Mouse (Mus musculus): ENCODE measurements at regions not wholly inside any gene's neighbourhood (a gene's known extent, or its start where the extent isn't known, plus 50 kb on each side); places are given as distances from the start of the nearest gene placed in this dataset.

GRCm38 (mm10) chr13:119079243-119079642, 349.2 kb upstream of the Paip1 start:
- no peak overlapping the region for H3K27ac ChIP-seq (ENCODE audit: low read length)
- H3K4me3 ChIP-seq (replicated peaks; ENCODE audit: low read length) = no peak overlapping the region
- ATAC-seq = no peak
- no peaks in the 10 kb centered on the region for H3K9me3 ChIP-seq (ENCODE audit: control insufficient read depth, low read length)
- no peaks in the 10 kb centered on the region for H3K27me3 ChIP-seq (replicated peaks; ENCODE audit: control insufficient read depth, insufficient read depth, low read length)
- H3K4me1 ChIP-seq (replicated peaks; ENCODE audit: control insufficient read depth, insufficient read depth, low read length) = no peaks in the 10 kb centered on the region
- no peak overlapping the region for H3K9ac ChIP-seq (replicated peaks; ENCODE audit: low read depth, low read length)
- WGBS = 91% methylated on average over 4 of the region's 4 CpGs
- H3K4me2 ChIP-seq (ENCODE audit: low read length) = no peak overlapping the region
- H3K36me3 ChIP-seq (ENCODE audit: control insufficient read depth, insufficient read depth) = no peaks in the 10 kb centered on the region

- Histone ChIP-seq H3K27ac (ENCODE audit: low read length) (no peak overlapping the region), H3K4me3 (replicated peaks; ENCODE audit: low read length) (no peak overlapping the region), H3K9me3 (ENCODE audit: control insufficient read depth, low read length) (no peaks in the 10 kb centered on the region), H3K4me2 (ENCODE audit: low read length) (no peak overlapping the region), H3K9ac (replicated peaks; ENCODE audit: low read depth, low read length) (no peak overlapping the region), H3K4me1 (replicated peaks; ENCODE audit: control insufficient read depth, insufficient read depth, low read length) (no peaks in the 10 kb centered on the region), H3K36me3 (ENCODE audit: control insufficient read depth, insufficient read depth) (no peaks in the 10 kb centered on the region), H3K27me3 (replicated peaks; ENCODE audit: control insufficient read depth, insufficient read depth, low read length) (no peaks in the 10 kb centered on the region)
- 68% methylated on average over 1 of the region's 1 CpGs for WGBS
- ATAC-seq = no peak
Measured at GRCm38 (mm10) chr13:119081691-119082090, 346.7 kb upstream of the Paip1 start.

- Histone ChIP-seq H3K27ac (ENCODE audit: low read length) (no peak overlapping the region), H3K9me3 (ENCODE audit: control insufficient read depth, low read length) (no peaks in the 10 kb centered on the region), H3K4me2 (ENCODE audit: low read length) (no peak overlapping the region), H3K27me3 (replicated peaks; ENCODE audit: control insufficient read depth, insufficient read depth, low read length) (no peaks in the 10 kb centered on the region), H3K4me1 (replicated peaks; ENCODE audit: control insufficient read depth, insufficient read depth, low read length) (no peaks in the 10 kb centered on the region), H3K36me3 (ENCODE audit: control insufficient read depth, insufficient read depth) (no peaks in the 10 kb centered on the region), H3K4me3 (replicated peaks; ENCODE audit: low read length) (no peak overlapping the region), H3K9ac (replicated peaks; ENCODE audit: low read depth, low read length) (no peak overlapping the region)
- ATAC-seq = no peak
- 91% methylated on average over 3 of the region's 3 CpGs for WGBS
Measured at GRCm38 (mm10) chr13:119117906-119118305, 310.5 kb upstream of the Paip1 start.

GRCm38 (mm10) chr13:119118382-119118781, 310.0 kb upstream of the Paip1 start:
- no peak overlapping the region for H3K9ac ChIP-seq (replicated peaks; ENCODE audit: low read depth, low read length)
- H3K4me1 ChIP-seq (replicated peaks; ENCODE audit: control insufficient read depth, insufficient read depth, low read length) = no peaks in the 10 kb centered on the region
- H3K27me3 ChIP-seq (replicated peaks; ENCODE audit: control insufficient read depth, insufficient read depth, low read length) = no peaks in the 10 kb centered on the region
- no peak for ATAC-seq
- no peaks in the 10 kb centered on the region for H3K9me3 ChIP-seq (ENCODE audit: control insufficient read depth, low read length)
- H3K36me3 ChIP-seq (ENCODE audit: control insufficient read depth, insufficient read depth) = no peaks in the 10 kb centered on the region
- H3K27ac ChIP-seq (ENCODE audit: low read length) = no peak overlapping the region
- WGBS = 73% methylated on average over 1 of the region's 1 CpGs
- no peak overlapping the region for H3K4me3 ChIP-seq (replicated peaks; ENCODE audit: low read length)
- H3K4me2 ChIP-seq (ENCODE audit: low read length) = no peak overlapping the region

- no peak overlapping the region for H3K9ac ChIP-seq (replicated peaks; ENCODE audit: low read depth, low read length)
- no peaks in the 10 kb centered on the region for H3K9me3 ChIP-seq (ENCODE audit: control insufficient read depth, low read length)
- ATAC-seq = no peak
- no peaks in the 10 kb centered on the region for H3K4me1 ChIP-seq (replicated peaks; ENCODE audit: control insufficient read depth, insufficient read depth, low read length)
- no peak overlapping the region for H3K27ac ChIP-seq (ENCODE audit: low read length)
- H3K36me3 ChIP-seq (ENCODE audit: control insufficient read depth, insufficient read depth) = no peaks in the 10 kb centered on the region
- H3K4me2 ChIP-seq (ENCODE audit: low read length) = no peak overlapping the region
- 90% methylated on average over 2 of the region's 2 CpGs for WGBS
- no peak overlapping the region for H3K4me3 ChIP-seq (replicated peaks; ENCODE audit: low read length)
- no peaks in the 10 kb centered on the region for H3K27me3 ChIP-seq (replicated peaks; ENCODE audit: control insufficient read depth, insufficient read depth, low read length)
Measured at GRCm38 (mm10) chr13:119140436-119140835, 288.0 kb upstream of the Paip1 start.

GRCm38 (mm10) chr13:119143351-119143750, 285.1 kb upstream of the Paip1 start:
- ATAC-seq = no peak
- Histone ChIP-seq H3K27me3 (replicated peaks; ENCODE audit: control insufficient read depth, insufficient read depth, low read length) (no peaks in the 10 kb centered on the region), H3K9ac (replicated peaks; ENCODE audit: low read depth, low read length) (no peak overlapping the region), H3K27ac (ENCODE audit: low read length) (no peak overlapping the region), H3K4me1 (replicated peaks; ENCODE audit: control insufficient read depth, insufficient read depth, low read length) (no peaks in the 10 kb centered on the region), H3K36me3 (ENCODE audit: control insufficient read depth, insufficient read depth) (no peaks in the 10 kb centered on the region), H3K9me3 (ENCODE audit: control insufficient read depth, low read length) (no peaks in the 10 kb centered on the region), H3K4me3 (replicated peaks; ENCODE audit: low read length) (no peak overlapping the region), H3K4me2 (ENCODE audit: low read length) (no peak overlapping the region)
- 0% methylated on average over 1 of the region's 1 CpGs for WGBS

GRCm38 (mm10) chr13:119145713-119146112, 282.7 kb upstream of the Paip1 start:
- WGBS = 79% methylated on average over 4 of the region's 4 CpGs
- no peak overlapping the region for H3K9ac ChIP-seq (replicated peaks; ENCODE audit: low read depth, low read length)

GRCm38 (mm10) chr13:119147701-119148100, 280.7 kb upstream of the Paip1 start:
- no peak overlapping the region for H3K9ac ChIP-seq (replicated peaks; ENCODE audit: low read depth, low read length)
- no peak for ATAC-seq
- 93% methylated on average over 3 of the region's 3 CpGs for WGBS
- H3K9me3 ChIP-seq (ENCODE audit: control insufficient read depth, low read length) = no peaks in the 10 kb centered on the region
- H3K4me3 ChIP-seq (replicated peaks; ENCODE audit: low read length) = no peak overlapping the region
- H3K27ac ChIP-seq (ENCODE audit: low read length) = no peak overlapping the region
- H3K36me3 ChIP-seq (ENCODE audit: control insufficient read depth, insufficient read depth) = no peaks in the 10 kb centered on the region
- H3K4me2 ChIP-seq (ENCODE audit: low read length) = no peak overlapping the region
- no peaks in the 10 kb centered on the region for H3K27me3 ChIP-seq (replicated peaks; ENCODE audit: control insufficient read depth, insufficient read depth, low read length)
- no peaks in the 10 kb centered on the region for H3K4me1 ChIP-seq (replicated peaks; ENCODE audit: control insufficient read depth, insufficient read depth, low read length)

More at GRCm38 (mm10) chr13:119145713-119146112, 282.7 kb upstream of the Paip1 start:
- no peak overlapping the region for H3K4me3 ChIP-seq (replicated peaks; ENCODE audit: low read length)
- no peak overlapping the region for H3K4me2 ChIP-seq (ENCODE audit: low read length)
- no peak for ATAC-seq
- H3K27me3 ChIP-seq (replicated peaks; ENCODE audit: control insufficient read depth, insufficient read depth, low read length) = no peaks in the 10 kb centered on the region
- H3K27ac ChIP-seq (ENCODE audit: low read length) = no peak overlapping the region
- H3K9me3 ChIP-seq (ENCODE audit: control insufficient read depth, low read length) = no peaks in the 10 kb centered on the region
- H3K4me1 ChIP-seq (replicated peaks; ENCODE audit: control insufficient read depth, insufficient read depth, low read length) = no peaks in the 10 kb centered on the region
- no peaks in the 10 kb centered on the region for H3K36me3 ChIP-seq (ENCODE audit: control insufficient read depth, insufficient read depth)

GRCm38 (mm10) chr13:119149141-119149540, 279.3 kb upstream of the Paip1 start:
- no peak overlapping the region for H3K9ac ChIP-seq (replicated peaks; ENCODE audit: low read depth, low read length)
- H3K9me3 ChIP-seq (ENCODE audit: control insufficient read depth, low read length) = no peaks in the 10 kb centered on the region
- no peak for ATAC-seq
- WGBS = 89% methylated on average over 4 of the region's 4 CpGs
- H3K36me3 ChIP-seq (ENCODE audit: control insufficient read depth, insufficient read depth) = no peaks in the 10 kb centered on the region
- no peak overlapping the region for H3K4me2 ChIP-seq (ENCODE audit: low read length)
- no peaks in the 10 kb centered on the region for H3K4me1 ChIP-seq (replicated peaks; ENCODE audit: control insufficient read depth, insufficient read depth, low read length)
- H3K27ac ChIP-seq (ENCODE audit: low read length) = no peak overlapping the region
- H3K27me3 ChIP-seq (replicated peaks; ENCODE audit: control insufficient read depth, insufficient read depth, low read length) = no peaks in the 10 kb centered on the region
- H3K4me3 ChIP-seq (replicated peaks; ENCODE audit: low read length) = no peak overlapping the region

GRCm38 (mm10) chr13:119150847-119151548, 277.4 kb upstream of the Paip1 start:
- H3K4me3 ChIP-seq (replicated peaks; ENCODE audit: low read length) = no peak overlapping the region
- H3K36me3 ChIP-seq (ENCODE audit: control insufficient read depth, insufficient read depth) = no peaks in the 10 kb centered on the region
- no peaks in the 10 kb centered on the region for H3K9me3 ChIP-seq (ENCODE audit: control insufficient read depth, low read length)
- no peak overlapping the region for H3K9ac ChIP-seq (replicated peaks; ENCODE audit: low read depth, low read length)
- WGBS = 84% methylated on average over 4 of the region's 4 CpGs
- H3K27ac ChIP-seq (ENCODE audit: low read length) = no peak overlapping the region
- H3K4me1 ChIP-seq (replicated peaks; ENCODE audit: control insufficient read depth, insufficient read depth, low read length) = no peaks in the 10 kb centered on the region
- H3K4me2 ChIP-seq (ENCODE audit: low read length) = no peak overlapping the region
- ATAC-seq = no peak
- no peaks in the 10 kb centered on the region for H3K27me3 ChIP-seq (replicated peaks; ENCODE audit: control insufficient read depth, insufficient read depth, low read length)

Measured in forebrain, embryonic 16.5 days (tissue).